Mouse (Mus musculus) ovary, postnatal 10 days (tissue): ENCODE results near the gene Trap1a.
"Not testable (repeated sequence)": the region's sequence is repeated elsewhere in the genome, so short reads cannot be mapped to it uniquely, and the experiment has no call there.

Experiments used
- DNase-seq: peaks from one replicate; pipeline ENCODE4 v3.0.0; 2022; ENCODE audit warnings: low spot score

Trap1a gene

GRCm38 (mm10) chrX:139333263-139333994 is at the start of gene Trap1a:
Trap1a (plus strand) TSS chrX:139333683.
- DNase-seq = no peak

- DNase-seq = no peak
These were observed 40.4 kb upstream of the Trap1a start for GRCm38 (mm10) chrX:139293114-139293513.

- DNase-seq = no peak
These were observed 38.2 kb upstream of the Trap1a start for GRCm38 (mm10) chrX:139295325-139295724.

GRCm38 (mm10) chrX:139317356-139317755 is 16.1 kb upstream of the Trap1a start:
- DNase-seq = not testable (repeated sequence)

GRCm38 (mm10) chrX:139332583-139332982 is 900 bp upstream of the Trap1a start:
- DNase-seq = no peak

GRCm38 (mm10) chrX:139334504-139335418 is 1.3 kb downstream of the Trap1a start:
- DNase-seq = no peak

GRCm38 (mm10) chrX:139335419-139336074 is 2.1 kb downstream of the Trap1a start:
- no peak for DNase-seq

- DNase-seq = no peak
These were observed 6.1 kb downstream of the Trap1a start for GRCm38 (mm10) chrX:139339553-139339952.

GRCm38 (mm10) chrX:139341185-139341584 is 7.7 kb downstream of the Trap1a start:
- no peak for DNase-seq

- DNase-seq = no peak
These were observed 18.8 kb downstream of the Trap1a start for GRCm38 (mm10) chrX:139352192-139352772.

GRCm38 (mm10) chrX:139357639-139358260 is 24.3 kb downstream of the Trap1a start:
- no peak for DNase-seq

GRCm38 (mm10) chrX:139358361-139358760 is 24.9 kb downstream of the Trap1a start:
- DNase-seq = no peak

GRCm38 (mm10) chrX:139366837-139367528 is 33.5 kb downstream of the Trap1a start:
- DNase-seq = no peak

- no peak for DNase-seq
These were observed 34.0 kb downstream of the Trap1a start for GRCm38 (mm10) chrX:139367529-139367908.

- DNase-seq = no peak
These were observed 35.6 kb downstream of the Trap1a start for GRCm38 (mm10) chrX:139369122-139369521.

- DNase-seq = no peak
These were observed 39.2 kb downstream of the Trap1a start for GRCm38 (mm10) chrX:139372665-139373064.
